Mouse (Mus musculus) brain, embryonic 14.5 days (tissue): Measurements from ENCODE around the gene Canx.

Experiments used
- CTCF ChIP-seq: fragments of 200-500 bp; IDR thresholded peaks from 2 replicates; pipeline ENCODE4 v1.5.1; 2012; ENCODE audit warnings: inconsistent platforms, mild to moderate bottlenecking, moderate library complexity, borderline replicate concordance; ENCODE audit not compliant: insufficient read depth, insufficient read length; ENCODE audit errors: extremely low read depth
- POLR2A ChIP-seq: fragments of 200-500 bp; IDR thresholded peaks from 2 replicates; pipeline ENCODE4 v1.6.1; 2012; ENCODE audit warnings: mild to moderate bottlenecking, inconsistent platforms, borderline replicate concordance; ENCODE audit not compliant: poor library complexity, insufficient read depth, insufficient read length, severe bottlenecking; ENCODE audit errors: extremely low read depth

DNA sequence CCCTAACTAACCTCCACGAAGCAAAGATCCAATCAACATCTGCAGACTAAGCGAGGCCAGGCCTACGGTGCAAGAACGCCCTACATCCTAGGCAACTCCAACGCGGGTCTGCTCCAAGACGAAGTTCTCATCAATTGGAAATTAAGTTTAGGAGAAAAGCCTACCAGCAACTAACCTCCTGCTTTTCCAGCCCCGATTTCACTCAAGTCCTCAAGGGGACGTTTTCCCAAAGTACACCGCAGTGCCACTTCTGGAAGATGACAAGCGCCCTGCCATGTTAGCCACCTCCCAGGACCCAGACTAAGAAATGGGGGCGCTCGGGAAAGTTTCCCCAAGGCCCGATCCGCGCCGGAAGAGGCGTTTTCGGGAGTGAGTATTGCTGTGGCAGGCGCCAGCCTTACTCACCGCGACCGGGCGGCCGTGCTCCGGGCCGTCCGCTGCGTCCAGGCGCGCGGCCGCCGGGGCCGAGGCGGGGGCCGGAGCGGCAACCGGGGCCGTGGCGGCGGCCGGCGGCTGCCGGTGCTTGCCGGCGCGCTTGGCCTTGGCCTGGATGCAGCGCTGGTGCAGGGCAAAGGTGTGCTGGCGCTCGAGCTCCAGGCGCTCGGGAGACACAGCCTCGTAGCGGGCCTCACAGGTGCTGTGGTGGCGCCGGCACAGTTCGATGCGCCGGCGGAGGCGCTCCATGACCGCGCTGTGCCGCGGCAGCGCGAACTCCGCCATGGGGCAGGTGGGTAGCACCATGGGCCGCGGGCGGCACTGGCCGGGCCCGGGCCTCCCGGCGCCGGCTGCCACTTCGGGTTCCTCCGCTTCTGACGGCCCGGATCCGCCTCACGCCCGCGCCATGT, 33.9 kb downstream of the Canx start:
- no peak for TF ChIP-seq POLR2A
- no peak for TF ChIP-seq CTCF
